Mouse (Mus musculus) thymus, adult 18-20 months (tissue): ENCODE measurements around the gene St7.

Experiments used
- DNase-seq, 2 experiments: peaks; one replicate each; pipeline ENCODE4 v3.0.0; 2022; ENCODE audit warnings: mixed read lengths in 2 of 2

Gene St7

DNA sequence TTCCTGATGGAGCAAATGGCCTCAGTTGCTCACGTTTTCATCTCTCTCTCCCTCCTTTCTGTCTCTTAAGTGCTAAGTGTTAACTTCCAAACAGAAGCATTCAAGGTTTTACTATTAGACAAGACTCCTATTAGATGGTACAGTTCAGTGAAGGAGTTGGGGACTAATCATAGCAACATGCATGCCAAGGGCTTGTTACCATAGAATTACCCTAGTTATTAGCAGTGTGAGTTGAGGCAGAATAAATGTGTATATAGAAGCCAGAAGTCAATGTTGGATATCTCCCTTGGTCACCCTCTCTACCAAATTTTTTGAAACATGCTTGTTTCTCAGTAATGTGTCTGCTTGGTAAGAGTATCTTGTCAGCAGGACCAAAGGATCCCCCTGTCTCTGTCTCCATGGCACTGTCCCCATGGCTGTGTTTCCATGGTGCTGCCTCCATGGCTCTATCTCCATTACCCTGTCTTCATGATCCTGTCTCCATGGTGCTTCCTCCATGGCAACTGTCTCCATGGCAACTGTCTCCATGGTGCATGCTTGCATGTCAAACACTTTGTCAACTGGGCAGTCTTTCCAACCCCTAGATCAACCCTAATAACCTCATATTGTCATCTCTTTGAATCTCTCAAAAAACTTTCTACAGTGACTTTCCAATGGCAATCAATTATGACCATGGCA is 275.9 kb downstream of the St7 start:
- DNase-seq: no peak

DNA sequence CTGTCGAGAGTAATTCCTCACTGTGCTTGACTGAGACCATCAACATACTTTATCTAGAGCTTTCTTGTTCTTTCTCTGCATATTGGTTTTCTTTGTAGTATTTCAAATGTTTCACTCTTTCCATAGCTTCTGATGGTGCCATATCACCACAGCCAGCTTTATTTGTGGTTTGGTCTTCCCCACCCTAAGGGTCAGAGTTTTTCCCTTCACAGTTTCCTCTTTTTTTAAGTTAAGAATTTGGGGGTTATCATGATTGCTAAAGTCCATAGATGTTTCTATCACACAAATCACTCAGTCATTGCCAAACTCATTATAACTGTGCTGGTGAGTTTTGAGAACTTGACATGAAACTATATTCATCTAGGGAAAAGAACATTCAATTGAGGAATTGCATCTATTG is 277.1 kb downstream of the St7 start:
- DNase-seq: no peak

DNA sequence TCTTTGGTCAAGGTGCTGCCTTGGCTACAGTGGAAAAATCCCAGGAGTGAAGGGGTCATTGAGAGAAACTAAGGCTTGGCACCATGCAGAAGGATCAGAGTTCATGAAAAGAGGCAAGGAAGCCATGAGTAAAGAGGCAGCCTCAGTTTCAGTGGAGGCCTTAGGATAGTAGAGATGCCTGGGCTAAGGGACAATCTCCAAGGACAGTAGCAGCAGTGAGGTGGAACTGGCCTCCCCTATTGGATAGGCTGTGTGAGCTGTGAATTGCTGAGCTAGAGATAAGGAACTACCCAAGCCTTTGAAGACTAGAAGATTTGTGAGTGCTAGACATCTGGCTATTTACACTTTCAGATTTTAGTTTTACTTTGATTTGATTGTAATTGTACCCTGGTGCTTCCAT is 278.7 kb downstream of the St7 start:
- DNase-seq: no peak

DNA sequence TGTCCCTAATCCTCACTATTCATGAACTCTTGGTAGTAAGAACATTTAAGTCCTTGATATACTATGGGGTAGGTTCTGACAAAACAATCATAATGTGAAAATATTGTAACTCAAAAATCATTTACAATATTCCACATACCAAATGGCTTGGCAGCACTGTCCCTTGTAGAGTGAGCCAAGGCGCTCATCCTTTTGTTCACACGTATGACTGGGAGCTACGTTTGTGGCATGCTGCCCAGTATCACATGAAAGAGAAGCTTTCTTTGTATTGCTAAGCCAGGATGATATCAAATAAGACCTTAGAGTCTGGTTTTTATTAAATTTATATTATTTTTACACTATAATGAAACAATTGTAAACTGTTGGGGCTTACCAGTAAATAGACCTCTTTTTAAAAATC is 281.7 kb downstream of the St7 start:
- no peak for DNase-seq

DNA sequence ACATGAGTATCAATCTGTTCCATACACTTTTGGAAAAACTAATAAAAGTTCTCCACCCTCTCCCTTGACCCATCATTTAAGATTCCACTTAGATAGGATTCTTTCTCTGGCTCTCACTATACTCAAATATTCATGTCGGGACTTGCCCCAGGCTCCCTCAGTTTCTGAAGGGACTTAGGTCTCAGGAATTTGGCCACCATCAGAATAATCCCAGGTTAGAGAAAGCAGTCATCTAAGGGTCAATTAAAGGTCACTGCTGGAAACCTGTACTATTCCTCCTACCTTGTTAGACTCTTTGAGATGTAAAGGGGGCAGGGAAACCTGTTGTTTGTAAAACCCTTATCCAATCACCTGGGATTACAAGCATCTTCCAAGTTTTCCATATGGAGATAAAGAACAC is 284.4 kb downstream of the St7 start:
- DNase-seq: no peak

DNA sequence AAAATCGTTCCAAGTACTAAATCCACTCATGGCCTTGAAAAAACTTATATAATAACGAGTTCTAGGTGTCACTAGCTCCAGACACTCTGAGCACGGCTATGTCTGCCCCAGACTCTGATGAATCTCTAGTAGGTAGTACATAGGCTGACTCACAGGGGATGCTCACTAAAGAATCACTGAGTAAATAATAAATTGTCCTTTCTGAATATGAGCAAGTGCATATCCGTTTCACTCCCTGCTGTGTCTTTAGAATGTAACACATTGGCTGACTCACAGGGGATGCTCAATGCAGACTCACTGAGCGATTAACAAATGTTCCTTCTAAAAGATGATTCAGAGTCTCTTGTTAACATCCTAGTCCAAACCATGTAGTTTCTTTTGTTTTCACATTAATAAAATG is 285.6 kb downstream of the St7 start:
- no peak for DNase-seq

DNA sequence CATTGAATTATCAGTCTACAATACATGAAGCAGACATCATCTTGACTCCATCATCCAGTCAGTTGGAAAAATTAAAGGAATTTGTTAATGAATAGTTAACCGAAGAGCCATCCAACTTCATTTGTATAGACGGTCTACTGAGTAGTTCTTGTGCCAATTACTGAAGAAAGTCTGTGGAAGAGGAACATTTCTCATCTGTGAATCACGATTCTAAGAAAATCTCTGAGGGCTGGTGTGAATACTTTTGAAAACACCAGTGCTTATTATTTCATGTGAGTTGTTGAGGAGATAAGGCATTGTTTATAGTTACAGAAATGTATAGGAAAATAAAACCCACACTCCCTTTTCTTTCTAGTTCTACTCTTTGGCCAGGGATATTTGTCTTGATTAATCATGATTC is 286.1 kb downstream of the St7 start:
- DNase-seq: no peak

DNA sequence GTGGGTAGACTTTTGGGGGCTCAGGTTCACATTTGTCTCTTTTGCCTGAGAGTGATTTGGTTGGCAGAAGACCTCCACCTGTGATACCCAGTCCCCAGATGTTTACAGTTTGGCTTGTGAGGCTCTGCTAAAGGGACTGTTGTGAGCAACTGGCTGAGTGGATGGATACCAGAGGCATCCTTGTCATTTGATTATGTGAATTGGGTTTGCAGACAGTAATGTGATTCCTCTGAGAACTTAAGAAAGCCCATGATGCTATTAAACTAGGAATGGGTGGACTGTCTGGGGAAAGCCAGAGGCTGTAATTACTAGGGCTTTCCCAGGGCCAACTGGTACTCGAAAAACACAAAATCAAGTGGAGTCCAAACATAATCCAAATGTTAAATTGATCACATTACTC is 286.6 kb downstream of the St7 start:
- no peak for DNase-seq

DNA sequence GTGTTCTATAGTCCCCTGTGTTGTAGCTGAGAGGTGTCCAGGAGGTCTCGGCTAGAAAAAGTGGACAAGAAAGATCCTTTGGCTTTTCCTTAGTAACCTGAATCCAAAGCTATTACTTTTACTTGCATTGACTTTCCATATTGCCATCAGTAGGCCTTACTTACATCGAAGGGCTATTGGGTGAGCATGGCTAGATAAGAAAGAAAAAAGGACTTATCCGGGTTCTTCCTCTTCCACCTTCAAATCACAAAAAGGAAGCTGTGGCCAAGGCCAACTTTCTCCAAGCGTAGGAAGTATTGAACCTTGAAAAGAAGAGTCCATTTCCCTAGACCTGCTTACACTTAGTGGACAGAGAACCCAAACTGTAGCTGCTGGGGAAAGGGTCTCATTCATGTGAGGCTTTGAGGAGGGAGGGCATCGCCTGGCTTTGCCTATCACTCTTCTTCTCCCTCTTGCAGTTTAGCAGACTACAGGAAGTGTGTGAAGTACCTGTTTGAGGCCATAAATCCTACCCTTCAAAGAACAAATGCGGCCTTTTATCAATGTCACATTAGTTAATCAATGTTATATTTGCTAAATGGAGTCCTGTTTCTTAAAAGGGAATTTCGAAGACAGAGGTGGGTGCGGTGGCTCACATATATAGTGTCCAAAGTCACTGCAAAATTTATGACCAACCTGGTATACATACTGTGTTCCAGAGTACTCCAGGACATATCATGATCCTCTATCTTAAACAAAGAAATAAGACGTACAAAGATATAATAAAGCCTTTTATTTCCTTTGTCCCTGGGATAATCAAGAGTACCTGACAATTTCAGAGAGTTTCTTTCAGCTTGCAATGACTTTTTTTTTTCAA is 297.7 kb downstream of the St7 start:
- no peak for DNase-seq

DNA sequence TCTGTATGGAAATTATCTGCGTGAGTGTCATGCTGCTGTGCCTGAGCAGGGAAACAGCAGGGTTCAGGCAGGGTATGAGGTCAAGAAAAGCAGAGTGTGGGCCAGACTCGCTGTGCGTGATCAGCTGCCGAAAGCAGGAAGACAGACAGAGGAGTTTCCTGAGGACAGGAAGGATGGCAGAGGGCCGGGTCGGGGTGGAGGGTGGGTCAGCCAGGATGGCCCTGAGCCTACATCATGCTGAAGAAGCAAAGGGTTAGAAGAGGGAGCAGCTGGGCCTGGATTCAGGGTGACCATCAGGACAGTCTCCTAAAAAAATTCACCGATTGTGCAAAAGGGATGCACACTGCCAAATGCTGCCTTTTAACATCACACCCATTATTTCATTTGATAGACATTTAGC is 298.9 kb downstream of the St7 start:
- no peak for DNase-seq
